Mouse (Mus musculus) regulatory T cell (primary cell): ENCODE data around the gene Cited2.

Source experiments
- in situ Hi-C: fragments of 300-600 bp; cut with MboI, MseI; formaldehyde crosslinking; loops from one replicate; pipeline ENCODE4 v1.15.1; 2025; ENCODE audit warnings: high pct_unique_total_duplicates

Cited2 gene

GRCm38 (mm10) chr10:17722653-17723410 is at the start of gene Cited2:
Cited2 (plus strand) TSS chr10:17723218.
- in situ Hi-C loops: loop anchor here (10.0 kb wide), 1 partner anchor 1098 kb away; no protein-coding TSS in a partner anchor

- in situ Hi-C loops: no loop called here
Observed at GRCm38 (mm10) chr10:17674454-17674853, 48.6 kb upstream of the Cited2 start.

GRCm38 (mm10) chr10:17674869-17675268 is 48.1 kb upstream of the Cited2 start:
- in situ Hi-C loops: no loop called here

GRCm38 (mm10) chr10:17676464-17676863 is 46.6 kb upstream of the Cited2 start:
- in situ Hi-C loops: no loop called here

- in situ Hi-C loops: no loop called here
Observed at GRCm38 (mm10) chr10:17677308-17677707, 45.7 kb upstream of the Cited2 start.

- in situ Hi-C loops: no loop called here
Observed at GRCm38 (mm10) chr10:17680432-17681382, 42.3 kb upstream of the Cited2 start.

GRCm38 (mm10) chr10:17681386-17681785 is 41.6 kb upstream of the Cited2 start:
- in situ Hi-C loops: no loop called here

GRCm38 (mm10) chr10:17683852-17684428 is 39.1 kb upstream of the Cited2 start:
- in situ Hi-C loops: no loop called here

GRCm38 (mm10) chr10:17689806-17690205 is 33.2 kb upstream of the Cited2 start:
- in situ Hi-C loops: no loop called here

- in situ Hi-C loops: no loop called here
Observed at GRCm38 (mm10) chr10:17691709-17692108, 31.3 kb upstream of the Cited2 start.

- in situ Hi-C loops: no loop called here
Observed at GRCm38 (mm10) chr10:17695801-17696200, 27.2 kb upstream of the Cited2 start.

GRCm38 (mm10) chr10:17697376-17698265 is 25.4 kb upstream of the Cited2 start:
- in situ Hi-C loops: no loop called here

GRCm38 (mm10) chr10:17705466-17705973 is 17.5 kb upstream of the Cited2 start:
- in situ Hi-C loops: no loop called here

GRCm38 (mm10) chr10:17710753-17711152 is 12.3 kb upstream of the Cited2 start:
- in situ Hi-C loops: no loop called here

GRCm38 (mm10) chr10:17719009-17719570 is 3.9 kb upstream of the Cited2 start:
- in situ Hi-C loops: no loop called here

- in situ Hi-C loops: loop anchor here (10.0 kb wide), 1 partner anchor 1095 kb away; no protein-coding TSS in a partner anchor
Observed at GRCm38 (mm10) chr10:17719646-17720045, 3.4 kb upstream of the Cited2 start.

GRCm38 (mm10) chr10:17720891-17721601 is 2.0 kb upstream of the Cited2 start:
- in situ Hi-C loops: loop anchor here (10.0 kb wide), 1 partner anchor 1096 kb away; no protein-coding TSS in a partner anchor

GRCm38 (mm10) chr10:17721602-17722121 is 1.4 kb upstream of the Cited2 start:
- in situ Hi-C loops: loop anchor here (10.0 kb wide), 1 partner anchor 1097 kb away; no protein-coding TSS in a partner anchor

GRCm38 (mm10) chr10:17722158-17722557 is 860 bp upstream of the Cited2 start:
- in situ Hi-C loops: loop anchor here (10.0 kb wide), 1 partner anchor 1097 kb away; no protein-coding TSS in a partner anchor
